In the genomic region with DNA sequence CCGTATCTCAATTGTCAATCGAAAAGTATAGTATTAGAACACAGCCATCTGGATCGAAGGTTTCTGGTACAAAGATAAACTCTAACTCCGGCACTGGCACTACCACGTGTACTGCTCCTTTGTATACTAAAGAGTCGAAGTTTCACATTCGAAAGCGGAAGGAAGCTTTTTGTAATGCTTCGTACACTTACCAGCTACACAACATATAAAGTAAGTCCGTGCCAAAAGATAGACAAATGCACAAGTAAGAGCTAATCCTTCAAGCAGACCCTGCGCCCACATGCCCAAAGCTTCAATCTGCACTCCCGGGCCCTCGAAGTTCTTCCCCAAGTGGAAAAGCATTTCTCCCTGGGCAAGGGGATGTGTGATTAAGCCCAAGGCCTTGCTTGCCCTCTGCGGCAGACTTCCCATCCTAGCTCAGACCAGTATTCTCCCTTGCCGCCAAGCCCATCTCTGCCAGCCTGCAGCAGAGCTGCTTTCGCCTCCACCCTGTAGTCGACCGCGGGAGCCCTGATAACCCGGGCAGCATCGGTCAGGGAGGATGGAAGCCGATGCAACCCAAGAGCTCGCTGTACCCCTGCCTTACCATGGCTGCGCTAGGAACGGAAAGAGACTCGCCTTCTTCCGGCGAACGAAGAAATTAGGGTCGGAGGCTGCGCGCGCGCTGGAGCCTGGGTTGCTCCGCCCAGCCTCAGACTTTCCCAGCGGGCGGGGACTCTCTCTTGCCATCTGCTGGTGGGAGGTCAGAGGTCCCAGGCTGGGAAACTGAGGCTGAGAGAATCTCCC, we compare ENCODE assay signal across 8 mouse cellular contexts. TPM values are rescaled to one million over a fixed set of nuclear protein-coding genes. Genes with fewer than 3 reads are reported as not detected.
DNase-seq lines count a peak whose midpoint lies in the region; ATAC-seq and TF ChIP-seq lines count a peak whose summit lies in the region.

A gene (minus strand): TSS at position 683 of the 786 bp plus-strand sequence.

- H3K9ac ChIP-seq in lung, embryonic 15.5 days = peak within 1 kb of the TSS; percentile 64

- no peaks in the 10 kb centered on the region for H3K9me3 ChIP-seq in lung, embryonic 15.5 days

- ATAC-seq in frontal cortex, adult (ENCODE audit: low TSS enrichment) = peak; percentile 100
- peak; percentile 97 to 98 for ATAC-seq in hematopoietic stem cell, adult 5-6 weeks (replicated peaks in 1 of 2; ENCODE audit: insufficient read depth in 1 of 2, low FRiP score in 2 of 2, low TSS enrichment in 1 of 2, low read depth in 1 of 2, poor library complexity in 2 of 2, severe bottlenecking in 2 of 2)
- ATAC-seq in lung, embryonic 15.5 days (ENCODE audit: borderline replicate concordance, extremely low read depth, low FRiP score, low TSS enrichment) = peak; percentile 92; the same call in 1 of the 2 replicates

- peak; percentile 74 for DNase-seq in MN1 (ENCODE audit: low spot score)
- DNase-seq in cerebellum, adult 9-10 months = peak; percentile 70
- peak; percentile 40 for DNase-seq in layer of hippocampus, adult 9-10 months (ENCODE audit: low spot score)
- DNase-seq in thymus, adult 18-20 months = peak; percentile 59 to 72

- H3K4me1 ChIP-seq in lung, embryonic 15.5 days = peaks cover 7% of the 10 kb centered on the region; the same call in 1 of the 2 replicates
- no peaks in the 10 kb centered on the region for H3K4me1 ChIP-seq in olfactory bulb, adult 2 months (ENCODE audit: control insufficient read depth, insufficient read depth, low read length)

- no peaks in the 10 kb centered on the region; the same call in 1 of the 2 replicates for H3K27me3 ChIP-seq in lung, embryonic 15.5 days

- peak within 1 kb of the TSS; percentile 53 for H3K4me2 ChIP-seq in lung, embryonic 15.5 days

- no peak; the same call in none of the 2 replicates for TF ChIP-seq CTCF in olfactory bulb, adult 2 months (IDR thresholded peaks at IDR 0.05; ENCODE audit: insufficient read depth, low read depth, low read length)

- peaks cover 10% of the 10 kb centered on the region; the same call in 1 of the 2 replicates for H3K36me3 ChIP-seq in lung, embryonic 15.5 days

- 20% methylated on average over 36 of the region's 37 CpGs for WGBS in lung, embryonic 15.5 days
- 15% methylated on average over 37 of the region's 37 CpGs for whole genome bisulfite sequencing in olfactory bulb, adult 2 months

- H3K27ac ChIP-seq in lung, embryonic 15.5 days = peak within 1 kb of the TSS; percentile 73
- peak within 1 kb of the TSS; percentile 84 for H3K27ac ChIP-seq in olfactory bulb, adult 2 months (ENCODE audit: insufficient read depth, low read depth, low read length)

- peak; percentile 75 for TF ChIP-seq POLR2A in olfactory bulb, adult 2 months (IDR thresholded peaks at IDR 0.05; ENCODE audit: insufficient read depth, low read depth, low read length)

- H3K4me3 ChIP-seq in lung, embryonic 15.5 days = peak within 1 kb of the TSS; percentile 55
- peak within 1 kb of the TSS; percentile 81 for H3K4me3 ChIP-seq in olfactory bulb, adult 2 months (ENCODE audit: insufficient read depth, low read depth, low read length)

RNA-seq across cellular contexts. Expression of the gene that starts here (rescaled TPM):
- total RNA-seq in hematopoietic stem cell, adult 5-6 weeks (2017) = 2,347 and 3,840 TPM in 2 replicates
- 801 and 804 TPM in 2 replicates for polyA plus RNA-seq in lung, embryonic 15.5 days (2015; fragmentation: Nextera tagmentation; extraction: Ambion mirVana)
- polyA plus RNA-seq in olfactory bulb, adult 2 months (2012; ENCODE audit: insufficient read depth, insufficient read length, low replicate concordance, missing spikeins) = 746 TPM in 1 of 2 replicates, not detected in the other

Comparison
In these comparisons a context has a peak if more than half of its experiments do, and no peak if none do; other contexts are left out.
1. Peak in every context shown above with its lines: DNase-seq, ATAC-seq, H3K4me3 ChIP-seq and H3K27ac ChIP-seq.